Mouse (Mus musculus): ENCODE measurements around the gene Shld2.
"Not testable (repeated sequence)": the region's sequence is repeated elsewhere in the genome, so short reads cannot be mapped to it uniquely, and the experiment has no call there.

Gene Shld2

GRCm38 (mm10) chr14:34280798-34281197, 29.5 kb downstream of the Shld2 start:
- no peak for DNase-seq (ENCODE audit: low spot score)

- no peak for DNase-seq (ENCODE audit: low spot score)
Observed at GRCm38 (mm10) chr14:34279726-34280125, 30.6 kb downstream of the Shld2 start.

- DNase-seq (ENCODE audit: low spot score), result no peak
Observed at GRCm38 (mm10) chr14:34275225-34275624, 35.1 kb downstream of the Shld2 start.

DNA sequence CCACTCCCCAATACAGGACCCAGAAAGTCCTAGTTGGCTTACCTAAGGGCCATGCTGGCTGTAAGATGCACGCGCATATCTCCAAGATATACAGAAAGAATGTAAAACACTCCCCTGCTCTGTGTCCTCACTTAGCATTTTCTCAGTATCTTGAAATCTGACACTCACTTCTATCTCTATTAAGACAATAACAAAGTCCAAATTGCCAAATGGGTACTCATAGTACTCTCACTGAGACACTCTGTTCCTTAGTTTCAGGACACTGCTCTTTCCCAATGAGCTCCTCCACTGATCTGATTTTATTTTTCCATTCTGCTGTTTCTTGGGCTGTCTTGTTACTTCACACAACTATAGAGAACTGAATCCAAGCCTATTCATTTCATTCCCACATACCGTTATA, 36.2 kb downstream of the Shld2 start:
- no peak for DNase-seq (ENCODE audit: low spot score)

GRCm38 (mm10) chr14:34273280-34273679, 37.0 kb downstream of the Shld2 start:
- DNase-seq (ENCODE audit: low spot score), result peak; percentile 10

- DNase-seq (ENCODE audit: low spot score), result peak; percentile 4
Observed at GRCm38 (mm10) chr14:34268046-34268445, 42.2 kb downstream of the Shld2 start.

- DNase-seq (ENCODE audit: low spot score), result not testable (repeated sequence)
Observed at GRCm38 (mm10) chr14:34258525-34258924, 51.8 kb downstream of the Shld2 start.

- no peak for DNase-seq (ENCODE audit: low spot score)
Observed at GRCm38 (mm10) chr14:34253261-34253660, 57.0 kb downstream of the Shld2 start.

- DNase-seq (ENCODE audit: low spot score), result no peak
Observed at GRCm38 (mm10) chr14:34252470-34253145, 57.7 kb downstream of the Shld2 start.

- DNase-seq (ENCODE audit: low spot score), result no peak
Observed at GRCm38 (mm10) chr14:34240676-34241075, 69.6 kb downstream of the Shld2 start.

DNA sequence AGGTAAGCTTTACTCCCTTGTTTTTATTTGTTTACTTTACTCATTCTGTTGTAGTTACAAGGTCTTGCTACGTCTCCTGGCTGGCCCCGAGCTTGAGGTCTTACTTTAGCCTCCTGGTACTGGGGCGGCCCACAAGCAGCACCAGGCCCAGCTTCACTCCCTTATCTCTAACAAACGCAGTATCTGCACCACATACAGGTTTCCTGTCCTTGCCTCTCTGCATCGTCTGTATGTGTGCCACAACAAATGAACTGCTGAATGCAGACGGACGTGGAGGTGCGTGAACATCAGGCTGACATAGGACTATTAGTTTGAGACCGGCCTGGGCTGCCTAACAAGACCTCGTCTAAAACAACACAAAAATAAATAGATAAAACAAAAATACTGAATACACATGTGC, 70.0 kb downstream of the Shld2 start:
- DNase-seq (ENCODE audit: low spot score), result no peak

GRCm38 (mm10) chr14:34234630-34235380, 75.5 kb downstream of the Shld2 start:
- DNase-seq (ENCODE audit: low spot score), result peak; percentile 83

DNA sequence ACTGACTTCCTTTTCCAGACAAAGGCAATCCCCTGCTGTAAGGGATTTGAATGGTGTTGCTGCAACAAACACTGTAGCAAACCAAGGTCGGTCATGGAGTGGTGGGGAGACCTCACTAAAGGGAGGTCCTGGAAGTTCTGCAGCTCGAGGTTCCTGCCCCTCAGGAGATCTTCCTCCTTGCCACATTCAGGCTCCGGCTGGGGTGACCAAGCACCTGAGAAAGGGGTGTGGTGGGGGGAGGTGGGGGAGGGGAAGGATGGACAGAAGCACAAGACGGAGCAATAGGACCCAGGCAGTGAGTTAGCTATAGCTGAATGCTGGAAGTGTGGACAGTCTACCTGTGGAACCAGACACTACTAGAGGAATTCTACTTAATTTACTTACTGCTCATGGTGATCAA, 76.4 kb downstream of the Shld2 start:
- DNase-seq (ENCODE audit: low spot score), result no peak

GRCm38 (mm10) chr14:34232866-34233680, 77.2 kb downstream of the Shld2 start:
- DNase-seq (ENCODE audit: low spot score), result no peak

DNA sequence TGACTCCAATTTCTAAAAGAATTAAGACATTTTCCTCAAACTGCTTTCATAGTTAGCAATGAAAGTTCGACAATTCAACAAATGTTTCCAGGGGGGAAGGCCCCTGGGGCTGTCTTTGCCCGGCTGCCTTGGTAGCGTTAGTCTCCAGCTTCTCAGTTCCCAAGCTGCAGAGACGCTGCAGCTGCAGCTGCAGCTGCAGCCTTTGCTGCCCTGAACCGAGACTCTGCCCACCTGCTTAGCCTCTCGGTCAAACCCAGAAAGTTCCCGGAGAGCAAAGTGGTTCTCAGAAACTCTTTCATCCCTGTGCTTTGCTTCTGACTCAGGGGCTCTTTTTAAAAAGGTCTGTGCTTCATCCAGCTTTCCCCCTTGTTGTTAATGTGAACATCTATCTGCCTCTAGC, 78.0 kb downstream of the Shld2 start:
- no peak for DNase-seq (ENCODE audit: low spot score)

DNA sequence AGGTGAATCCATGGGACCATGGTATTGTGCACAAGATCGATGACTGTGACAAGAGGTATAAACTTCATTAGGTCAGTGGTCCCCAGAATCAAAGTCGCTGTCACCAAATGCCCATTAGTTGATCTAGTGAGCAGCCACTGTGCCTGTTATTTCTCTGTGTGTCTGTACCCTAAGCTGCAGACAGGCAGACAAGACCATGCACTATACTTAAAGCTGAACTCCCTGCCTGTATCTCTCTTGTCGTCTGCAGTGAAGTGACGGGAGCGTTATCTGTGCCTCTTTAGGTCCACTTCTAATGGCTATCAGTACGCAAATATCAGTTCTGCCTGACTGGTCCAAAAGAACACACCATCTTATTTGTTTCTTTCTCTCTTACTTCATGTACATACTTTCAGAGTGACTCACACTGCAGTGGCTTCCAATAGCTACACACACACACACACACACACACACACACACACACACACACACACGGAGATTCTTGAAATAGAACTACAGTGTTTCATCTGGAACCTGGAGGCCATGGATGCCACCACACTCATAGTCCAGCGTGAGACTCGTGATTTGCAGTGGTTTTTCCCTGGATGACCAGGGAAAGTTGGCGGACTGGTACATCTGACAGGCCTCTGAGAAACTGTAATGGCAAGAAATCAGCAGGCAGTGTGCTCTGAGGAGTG, 81.3 kb downstream of the Shld2 start:
- no peak for DNase-seq (ENCODE audit: low spot score)

GRCm38 (mm10) chr14:34227981-34228380, 82.3 kb downstream of the Shld2 start:
- DNase-seq (ENCODE audit: low spot score), result no peak

- DNase-seq (ENCODE audit: low spot score), result no peak
Observed at GRCm38 (mm10) chr14:34226566-34226965, 83.7 kb downstream of the Shld2 start.

DNA sequence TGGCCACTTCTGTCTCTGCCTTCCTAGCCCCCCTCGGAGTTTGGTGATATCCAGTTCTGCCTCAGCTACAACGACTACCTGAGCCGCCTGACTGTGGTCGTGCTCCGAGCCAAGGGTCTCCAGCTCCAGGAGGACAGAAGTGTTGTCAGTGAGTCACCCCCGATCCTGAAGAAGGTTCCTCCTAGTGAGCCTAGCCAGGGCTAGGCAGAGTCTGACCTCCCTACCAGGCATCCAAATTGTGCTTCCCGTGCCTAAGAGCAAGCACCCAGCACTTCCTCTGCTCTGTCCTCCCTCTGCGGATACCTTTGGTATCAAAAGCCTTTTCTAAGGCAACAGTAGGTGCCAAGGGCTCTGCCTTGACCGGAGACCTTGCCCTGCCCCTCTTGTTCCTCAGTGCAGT, 84.3 kb downstream of the Shld2 start:
- DNase-seq (ENCODE audit: low spot score), result no peak

- DNase-seq (ENCODE audit: low spot score), result peak; percentile 74
Observed at GRCm38 (mm10) chr14:34223362-34223898, 86.9 kb downstream of the Shld2 start.

DNA sequence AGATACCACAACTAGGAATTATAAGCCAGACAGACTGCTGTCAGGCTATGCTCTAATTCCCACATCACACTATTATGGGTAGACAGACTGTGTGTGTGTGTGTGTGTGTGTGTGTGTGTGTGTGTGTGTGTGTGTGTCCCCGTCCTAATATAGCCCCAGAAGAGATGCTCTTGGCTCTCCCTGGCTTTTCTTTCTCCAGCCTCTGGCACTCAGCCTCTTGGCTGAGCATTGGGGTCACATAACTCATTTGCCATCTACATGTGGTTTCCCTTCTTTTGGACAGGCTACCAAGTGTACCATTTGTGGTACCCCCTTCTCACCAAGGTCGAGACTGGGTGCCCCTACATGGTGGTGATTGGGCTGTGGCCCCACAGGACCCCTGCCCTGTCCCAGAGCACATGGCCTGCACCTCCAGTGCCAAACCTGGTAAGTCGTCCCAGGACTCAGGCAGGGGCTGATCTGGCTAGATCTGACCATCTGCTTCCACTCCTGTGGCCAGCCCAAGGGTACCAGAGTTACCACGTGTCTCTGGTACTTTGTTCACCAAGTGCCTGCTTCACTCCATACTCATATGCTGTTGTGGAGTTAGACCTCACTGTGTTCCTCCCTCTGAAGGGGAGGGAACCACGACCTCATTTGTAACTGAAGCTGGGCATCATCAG, 88.7 kb downstream of the Shld2 start:
- DNase-seq (ENCODE audit: low spot score), result no peak
